Mouse (Mus musculus): ENCODE results near the gene Psmb11.
A peak's percentile ranks its signal among the peaks of the same experiment; 100 is the strongest.

The Psmb11 gene

GRCm38 (mm10) chr14:54621133-54621532 is at the start of gene Psmb11:
Gene Psmb11, plus strand, starts transcription at chr14:54621433.
- no peak for DNase-seq

GRCm38 (mm10) chr14:54572122-54572521 is 49.1 kb upstream of the Psmb11 start:
- DNase-seq = no peak

- DNase-seq = no peak
Observed at GRCm38 (mm10) chr14:54572790-54573736, 48.2 kb upstream of the Psmb11 start.

- DNase-seq = peak in 1 of 2 experiments; percentile 28
Observed at GRCm38 (mm10) chr14:54574253-54574652, 47.0 kb upstream of the Psmb11 start.

- DNase-seq = no peak
Observed at GRCm38 (mm10) chr14:54575031-54575430, 46.2 kb upstream of the Psmb11 start.

GRCm38 (mm10) chr14:54575631-54576030 is 45.6 kb upstream of the Psmb11 start:
- peak in 1 of 2 experiments; percentile 31 for DNase-seq

- DNase-seq = peak in 1 of 2 experiments; percentile 18
Observed at GRCm38 (mm10) chr14:54576241-54577088, 44.8 kb upstream of the Psmb11 start.

- DNase-seq = peak; percentile 71 to 76
Observed at GRCm38 (mm10) chr14:54577089-54577982, 43.9 kb upstream of the Psmb11 start, which contains the start of gene Ajuba. Gene Ajuba, minus strand, starts transcription at chr14:54577558.

GRCm38 (mm10) chr14:54578063-54578462 is 43.2 kb upstream of the Psmb11 start:
- DNase-seq = no peak

- no peak for DNase-seq
Observed at GRCm38 (mm10) chr14:54579638-54580037, 41.6 kb upstream of the Psmb11 start.

- no peak for DNase-seq
Observed at GRCm38 (mm10) chr14:54582536-54582935, 38.7 kb upstream of the Psmb11 start.

GRCm38 (mm10) chr14:54583681-54584338 is 37.4 kb upstream of the Psmb11 start:
- peak; percentile 76 to 83 for DNase-seq

- no peak for DNase-seq
Observed at GRCm38 (mm10) chr14:54591056-54591455, 30.2 kb upstream of the Psmb11 start.

GRCm38 (mm10) chr14:54592319-54592934 is 28.8 kb upstream of the Psmb11 start:
- peak; percentile 31 to 58 for DNase-seq

- DNase-seq = no peak
Observed at GRCm38 (mm10) chr14:54594055-54594454, 27.2 kb upstream of the Psmb11 start.

GRCm38 (mm10) chr14:54594631-54595414 is 26.4 kb upstream of the Psmb11 start:
- DNase-seq = no peak

GRCm38 (mm10) chr14:54597084-54597483 is 24.1 kb upstream of the Psmb11 start:
- DNase-seq = no peak

GRCm38 (mm10) chr14:54601601-54602000 is 19.6 kb upstream of the Psmb11 start:
- DNase-seq = no peak

GRCm38 (mm10) chr14:54602613-54603012 is 18.6 kb upstream of the Psmb11 start:
- peak; percentile 43 to 59 for DNase-seq

GRCm38 (mm10) chr14:54603038-54603654 is 18.1 kb upstream of the Psmb11 start:
- peak; percentile 96 to 97 for DNase-seq

All from cerebellum, postnatal 14 days (tissue).